Mouse (Mus musculus) Patski (cell line): ENCODE data around the gene Blmh. TPM values are rescaled to one million over a fixed set of nuclear protein-coding genes. Genes with fewer than 3 reads are reported as not detected.
A peak's percentile ranks its signal among the peaks of the same experiment; 100 is the strongest.
"Not testable (repeated sequence)": the region's sequence is repeated elsewhere in the genome, so short reads cannot be mapped to it uniquely, and the experiment has no call there.

Source experiments
- ATAC-seq: fragments of 100-300 bp; one replicate; pipeline ENCODE4 v1.8.0; 2021
- CTCF ChIA-PET: fragments of 350-600 bp; sonication (Branson Sonifier 250); formaldehyde crosslinking; loops from one replicate; lab custom pipeline; 2022; ENCODE audit warnings: inconsistent platforms; lab: Charles Lee
- POLR2A ChIA-PET: fragments of 350-600 bp; sonication (Branson Sonifier 250); formaldehyde crosslinking; loops from one replicate; lab custom pipeline; 2022; ENCODE audit warnings: antibody characterized with exemption, inconsistent platforms; lab: Charles Lee
- DNase-seq: peaks from one replicate; pipeline ENCODE4 v3.0.0-alpha.2; 2011; ENCODE audit warnings: low read depth, low spot score
- H3K27me3 ChIP-seq: fragments of 371-371 bp; one replicate; pipeline ENCODE4 v1.5.1; 2021
- CTCF ChIP-seq: fragments of 100-300 bp; IDR thresholded peaks from one replicate; pipeline ENCODE4 v1.5.1; 2021
- in situ Hi-C: fragments of 300-500 bp; cut with MboI; formaldehyde crosslinking; loops from 3 replicates; pipeline ENCODE4 v1.11.1; 2018; ENCODE audit warnings: low pct_unique_long_range_greater_than_20kb, mixed read lengths
- polyA plus RNA-seq: library from polyadenylated mRNA; unstranded; gene quantifications from one replicate; pipeline ENCODE4 v1.2.3, GENCODE M21; 2021

Gene Blmh
- polyA plus RNA-seq, 1 experiment from 2014 or later = 66.3 TPM

DNA sequence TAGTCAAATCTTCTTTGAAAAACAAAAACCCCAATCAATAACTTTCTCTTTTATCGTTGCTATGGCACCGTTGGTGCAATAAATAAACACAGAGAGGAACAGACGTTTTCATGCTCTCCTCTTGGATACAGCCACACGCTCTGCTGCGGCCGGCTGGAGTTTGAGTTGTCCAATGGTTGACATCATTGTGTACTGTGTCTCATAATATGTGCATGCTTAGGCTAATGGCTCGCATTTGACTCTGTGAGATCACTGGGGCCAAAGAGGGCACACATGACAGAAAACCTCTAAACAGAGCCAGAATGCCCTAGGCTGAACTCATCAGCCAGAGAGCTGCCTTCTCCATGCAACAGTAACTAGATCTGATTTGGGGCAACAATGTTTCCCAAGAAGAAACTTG is 10.2 kb upstream of the Blmh start:
- no peaks in the 10 kb centered on the region for H3K27me3 ChIP-seq
- CTCF ChIA-PET = interaction anchor here (0.8 kb wide), 1 partner anchor 9 kb away, joined by 4 read pairs; no protein-coding TSS in a partner anchor
- POLR2A ChIA-PET = interaction anchor here (0.5 to 0.9 kb wide), 2 partner anchors 14 to 1206 kb away, joined by 3 read pairs; no protein-coding TSS in a partner anchor
- no peak for TF ChIP-seq CTCF
- DNase-seq (peak; percentile 54), ATAC-seq (no peak)
- in situ Hi-C loops = no loop called here

DNA sequence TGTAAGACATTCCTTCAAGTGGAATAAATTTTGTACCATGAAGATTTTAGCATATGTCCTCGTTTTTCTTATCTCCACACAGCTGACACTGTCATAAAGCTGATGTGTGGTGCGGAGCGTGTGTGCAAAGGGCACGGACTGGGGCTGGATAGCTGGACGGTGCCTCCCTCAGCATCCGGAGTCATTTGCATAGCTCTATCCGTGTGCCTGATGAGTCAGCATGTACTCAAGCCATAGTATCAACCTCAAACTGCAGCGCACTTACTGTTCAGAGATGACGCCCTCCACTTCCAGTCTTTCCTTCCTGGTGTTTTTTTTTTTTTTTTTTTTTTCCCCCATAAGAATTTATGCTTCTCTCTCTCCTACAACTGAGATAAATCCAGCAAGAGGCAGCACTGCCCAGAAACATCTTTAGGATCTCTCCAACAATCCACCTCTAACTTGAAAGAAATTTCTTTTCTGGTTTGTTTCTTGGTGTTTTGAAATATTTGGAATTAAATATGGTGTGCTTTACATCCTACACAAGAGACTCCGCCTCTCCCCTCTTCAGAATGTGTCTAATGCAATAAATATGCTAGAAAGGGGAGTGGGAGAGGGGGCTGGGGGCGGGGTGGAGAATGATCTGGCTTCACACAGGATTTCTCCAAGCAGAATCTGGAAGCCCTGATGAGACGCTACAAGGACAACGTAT is 7.9 kb upstream of the Blmh start:
- TF ChIP-seq CTCF = no peak
- DNase-seq = no peak
- CTCF ChIA-PET = no interaction called here
- POLR2A ChIA-PET = no interaction called here
- no peaks in the 10 kb centered on the region for H3K27me3 ChIP-seq
- in situ Hi-C loops = no loop called here
- no peak for ATAC-seq

GRCm38 (mm10) chr11:76917230-76917548 is 7.4 kb upstream of the Blmh start:
- in situ Hi-C loops = no loop called here
- DNase-seq = no peak
- ATAC-seq = no peak
- H3K27me3 ChIP-seq = no peaks in the 10 kb centered on the region
- ChIA-PET CTCF (no interaction called here), POLR2A (no interaction called here)
- no peak for TF ChIP-seq CTCF

DNA sequence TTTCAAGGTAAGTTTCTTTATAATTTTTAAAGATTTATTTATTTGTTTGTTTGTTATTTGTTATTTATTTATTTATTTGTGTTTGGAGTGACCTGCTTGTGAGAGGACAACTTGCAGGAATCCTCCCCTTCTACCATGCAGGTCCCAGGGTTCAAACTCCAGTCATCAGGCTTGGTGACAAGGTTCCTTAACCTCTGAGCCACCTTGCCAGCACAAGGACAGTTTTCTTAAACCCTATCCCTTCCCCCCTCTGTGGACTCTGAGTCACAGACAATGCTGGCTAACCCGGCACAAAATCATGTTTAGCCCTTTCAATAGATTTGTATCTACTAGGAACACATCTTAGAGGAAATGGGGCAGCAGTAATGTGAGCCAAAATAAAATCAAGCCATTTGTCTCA is 4.0 kb upstream of the Blmh start:
- in situ Hi-C loops = no loop called here
- no peak for TF ChIP-seq CTCF
- DNase-seq (no peak), ATAC-seq (no peak)
- no peaks in the 10 kb centered on the region for H3K27me3 ChIP-seq
- POLR2A ChIA-PET = no interaction called here
- CTCF ChIA-PET = interaction anchor here (1.0 kb wide), 1 partner anchor 9 kb away, joined by 4 read pairs; no protein-coding TSS in a partner anchor

DNA sequence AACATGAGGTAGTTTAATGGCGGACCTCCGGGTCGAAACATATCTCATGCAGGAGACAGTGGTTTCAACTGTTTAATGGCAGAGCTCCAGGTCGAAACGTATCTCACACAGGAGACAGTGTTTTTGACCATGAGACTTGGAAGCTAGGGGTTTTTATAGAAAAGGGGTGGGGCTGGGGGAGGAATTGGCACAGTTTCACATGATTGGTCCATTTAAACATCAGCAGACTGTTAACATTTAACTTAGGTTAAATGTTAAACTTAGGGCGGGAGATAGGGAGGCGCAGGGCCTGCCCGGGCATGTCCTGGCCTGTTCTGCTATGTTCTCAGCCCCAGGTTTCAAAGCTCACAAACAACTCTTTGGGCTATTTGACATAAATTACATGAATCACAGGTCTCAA is 4.0 kb downstream of the Blmh start:
- in situ Hi-C loops, ATAC-seq, CTCF ChIA-PET, DNase-seq, H3K27me3 ChIP-seq: not testable (repeated sequence)
- POLR2A ChIA-PET = interaction anchor here (1.2 kb wide), 1 partner anchor 15 kb away, joined by 3 read pairs; no protein-coding TSS in a partner anchor

DNA sequence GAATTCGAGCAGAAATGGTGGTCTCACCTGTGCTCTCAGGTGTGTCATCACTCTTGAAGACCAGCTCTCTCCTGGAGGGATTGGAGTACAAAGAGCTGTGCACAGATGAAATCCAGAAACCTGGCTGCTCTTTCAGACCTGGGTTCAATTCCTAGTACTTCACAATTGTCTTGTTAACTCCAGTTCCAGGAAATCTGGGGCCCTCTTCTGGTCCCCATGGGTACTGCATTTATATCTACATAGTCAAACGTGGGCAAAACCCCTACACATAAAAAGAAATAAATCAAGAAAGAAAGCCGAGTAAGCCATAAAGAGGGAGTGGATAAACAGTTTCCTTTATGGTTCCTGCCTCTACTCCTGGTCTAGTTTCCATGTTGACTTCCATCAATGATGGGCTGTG is 8.6 kb downstream of the Blmh start:
- TF ChIP-seq CTCF = peak; percentile 40
- in situ Hi-C loops = no loop called here
- ChIA-PET CTCF (no interaction called here), POLR2A (interaction anchor here (0.7 kb wide), 2 partner anchors 11 to 88 kb away, joined by 3 to 4 read pairs; no protein-coding TSS in a partner anchor)
- DNase-seq (no peak), ATAC-seq (no peak)
- H3K27me3 ChIP-seq = no peaks in the 10 kb centered on the region

DNA sequence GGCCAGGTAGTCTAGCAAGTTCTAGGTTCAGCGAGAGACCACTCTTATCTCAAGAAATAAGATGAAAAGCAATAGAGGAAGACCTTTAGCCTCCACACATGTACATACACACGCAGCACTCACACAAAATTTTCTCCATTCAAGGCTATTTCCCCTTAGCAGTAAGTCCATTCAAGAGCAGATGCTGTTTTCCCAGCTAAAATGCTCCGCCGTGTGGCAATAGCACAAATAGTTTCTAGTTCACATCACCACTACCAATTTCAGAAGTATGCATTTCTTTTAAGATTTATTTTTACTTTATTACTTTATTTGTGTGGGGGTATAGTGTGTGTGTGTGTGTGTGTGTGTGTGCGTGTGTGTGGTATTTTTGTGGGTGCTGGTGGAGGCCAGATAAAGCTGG is 12.0 kb downstream of the Blmh start:
- in situ Hi-C loops = no loop called here
- POLR2A ChIA-PET = no interaction called here
- CTCF ChIA-PET = interaction anchor here (1.6 kb wide), 1 partner anchor 80 kb away, joined by 3 read pairs; no protein-coding TSS in a partner anchor
- no peaks in the 10 kb centered on the region for H3K27me3 ChIP-seq
- no peak for DNase-seq
- peak; percentile 48 for TF ChIP-seq CTCF
- ATAC-seq = no peak

DNA sequence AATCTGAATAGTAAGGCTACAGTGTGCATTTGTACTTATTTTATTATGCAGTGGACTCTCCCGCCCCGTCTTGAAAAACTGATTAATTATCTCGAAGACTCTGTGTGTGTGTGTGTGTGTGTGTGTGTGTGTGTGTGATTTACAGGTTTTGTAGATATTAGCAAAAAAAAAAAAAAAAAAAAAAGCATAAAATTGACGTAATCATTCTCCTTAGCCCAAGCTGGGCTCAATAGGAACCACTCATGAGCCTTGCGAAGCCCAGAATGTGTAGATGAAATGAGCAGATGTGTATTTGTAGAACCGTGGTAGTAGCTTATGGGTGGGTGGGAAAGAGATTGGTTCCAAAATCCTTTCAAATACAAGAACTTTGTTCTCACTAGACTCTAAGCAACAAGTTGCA is 20.2 kb downstream of the Blmh start:
- DNase-seq = no peak
- in situ Hi-C loops = loop anchor here (5.0 kb wide), 1 partner anchor 43 kb away; the partner anchor contains the start of gene Tmigd1
- CTCF ChIA-PET = interaction anchor here (0.7 kb wide), 1 partner anchor 274 kb away, joined by 4 read pairs; no protein-coding TSS in a partner anchor
- POLR2A ChIA-PET = interaction anchor here (0.7 to 0.8 kb wide), 2 partner anchors 11 to 197 kb away, joined by 3 read pairs; no protein-coding TSS in a partner anchor
- no peak for TF ChIP-seq CTCF
- no peak for ATAC-seq
- H3K27me3 ChIP-seq = no peaks in the 10 kb centered on the region

GRCm38 (mm10) chr11:76945386-76946202 is 21.0 kb downstream of the Blmh start:
- ATAC-seq (peak; percentile 87), DNase-seq (peak; percentile 51)
- TF ChIP-seq CTCF = no peak
- POLR2A ChIA-PET = interaction anchor here (0.7 kb wide), 1 partner anchor 34 kb away, joined by 3 read pairs; no protein-coding TSS in a partner anchor
- H3K27me3 ChIP-seq = no peaks in the 10 kb centered on the region
- CTCF ChIA-PET = interaction anchor here (0.7 to 1.2 kb wide), 2 partner anchors 34 to 275 kb away, joined by 3 to 4 read pairs; no protein-coding TSS in a partner anchor
- in situ Hi-C loops = loop anchor here (5.0 kb wide), 1 partner anchor 43 kb away; the partner anchor contains the start of gene Tmigd1

- H3K27me3 ChIP-seq = no peaks in the 10 kb centered on the region
- POLR2A ChIA-PET = interaction anchor here (0.6 to 0.7 kb wide), 2 partner anchors 34 to 170 kb away, joined by 3 read pairs; no protein-coding TSS in a partner anchor
- CTCF ChIA-PET = interaction anchor here (1.2 kb wide), 1 partner anchor 34 kb away, joined by 3 read pairs; no protein-coding TSS in a partner anchor
- no peak for ATAC-seq
- in situ Hi-C loops = loop anchor here (5.0 kb wide), 1 partner anchor 44 kb away; the partner anchor contains the start of gene Tmigd1
- no peak for TF ChIP-seq CTCF
- DNase-seq = no peak
These were observed 21.6 kb downstream of the Blmh start for GRCm38 (mm10) chr11:76946203-76946585.
